Mouse (Mus musculus) neural tube, embryonic 11.5 days (tissue): ENCODE measurements around the gene Hsp90aa1. TPM values are rescaled to one million over a fixed set of nuclear protein-coding genes. Genes with fewer than 3 reads are reported as not detected.

Experiments used
- ATAC-seq: fragments of 200-750 bp; cut with Nextera tagmentation; 2 replicates; pipeline ENCODE4 v1.8.0; 2017; ENCODE audit warnings: moderate number of reproducible peaks, mild to moderate bottlenecking, moderate TSS enrichment, moderate library complexity; ENCODE audit not compliant: insufficient read depth, low FRiP score, low TSS enrichment
- DNase-seq: peaks from one replicate; pipeline ENCODE4 v3.0.0-alpha.2; 2015; ENCODE audit warnings: low spot score
- H3K27ac ChIP-seq: fragments of 300-500 bp; sonication (generic); 2 replicates; pipeline ENCODE4 v1.5.1; 2014; ENCODE audit warnings: low read depth, mild to moderate bottlenecking, low read length
- H3K27me3 ChIP-seq: fragments of 300-500 bp; sonication (generic); 2 replicates; pipeline ENCODE4 v1.6.1; 2014; ENCODE audit warnings: mild to moderate bottlenecking, low read length, mixed read lengths; ENCODE audit not compliant: control insufficient read depth, insufficient read depth
- H3K36me3 ChIP-seq: fragments of 300-500 bp; sonication (generic); 2 replicates; pipeline ENCODE4 v1.6.1; 2014; ENCODE audit warnings: mild to moderate bottlenecking, low read length, moderate library complexity, mixed read lengths; ENCODE audit not compliant: control insufficient read depth, insufficient read depth
- H3K4me1 ChIP-seq: fragments of 300-500 bp; sonication (generic); 2 replicates; pipeline ENCODE4 v1.6.1; 2014; ENCODE audit warnings: low read length, mixed read lengths; ENCODE audit not compliant: control insufficient read depth, insufficient read depth
- H3K4me2 ChIP-seq: fragments of 300-500 bp; sonication (generic); 2 replicates; pipeline ENCODE4 v1.6.1; 2014; ENCODE audit warnings: low read depth, mild to moderate bottlenecking, moderate library complexity
- H3K4me3 ChIP-seq: fragments of 300-500 bp; sonication (generic); 2 replicates; pipeline ENCODE4 v1.5.1; 2014; ENCODE audit warnings: low read depth, low read length
- H3K9ac ChIP-seq: fragments of 300-500 bp; sonication (generic); 2 replicates; pipeline ENCODE4 v1.6.1; 2014; ENCODE audit warnings: mild to moderate bottlenecking, low read length
- H3K9me3 ChIP-seq: fragments of 300-500 bp; sonication (generic); 2 replicates; pipeline ENCODE4 v1.6.1; 2016; ENCODE audit warnings: low read length; ENCODE audit not compliant: control insufficient read depth
- WGBS: fragments of 180-500 bp; shearing (Covaris S2); extraction: QIAGEN DNeasy Blood & Tissue Kit; methylation state at CpG from one replicate; pipeline ENCODE4 v1.1.7; 2014; 5-methylcytosine and 5-hydroxymethylcytosine counted together
- microRNA-seq: library from miRNA; unstranded; fragments of <30 nt; microRNA quantifications from one replicate; pipeline ENCODE4, GENCODE M21; 2016
- polyA plus RNA-seq: library from polyadenylated mRNA; unstranded; fragments of >200 nt; fragmentation: Nextera tagmentation; extraction: Ambion mirVana; gene quantifications from 2 replicates; pipeline ENCODE4 v1.2.1, GENCODE M21; 2014

Gene Hsp90aa1
- polyA plus RNA-seq, 1 experiment from 2014 or later: 1,445 TPM

- no peak for ATAC-seq
- no peak overlapping the region for H3K4me2 ChIP-seq
- no peak overlapping the region for H3K27ac ChIP-seq
- peaks cover 3% of the 10 kb centered on the region for H3K36me3 ChIP-seq
- no peaks in the 10 kb centered on the region for H3K9me3 ChIP-seq
- H3K4me3 ChIP-seq: no peak overlapping the region
- H3K4me1 ChIP-seq: no peaks in the 10 kb centered on the region
- 56% methylated on average over 3 of the region's 3 CpGs for WGBS
- H3K9ac ChIP-seq: no peak overlapping the region
- H3K27me3 ChIP-seq: no peaks in the 10 kb centered on the region
- no peak for DNase-seq
Measured at GRCm38 (mm10) chr12:110681878-110682277, 20.6 kb downstream of the Hsp90aa1 start.

- no peak for ATAC-seq
- WGBS: 71% methylated on average over 7 of the region's 7 CpGs
Measured at GRCm38 (mm10) chr12:110681191-110681590, 21.3 kb downstream of the Hsp90aa1 start.

GRCm38 (mm10) chr12:110674243-110674642, 28.3 kb downstream of the Hsp90aa1 start:
- 51% methylated on average over 5 of the region's 5 CpGs for WGBS
- Histone ChIP-seq H3K27me3 (no peaks in the 10 kb centered on the region), H3K36me3 (peaks cover 3% of the 10 kb centered on the region; the same call in 1 of the 2 replicates), H3K4me2 (no peak overlapping the region), H3K27ac (no peak overlapping the region), H3K4me1 (no peaks in the 10 kb centered on the region), H3K9ac (no peak overlapping the region), H3K4me3 (no peak overlapping the region), H3K9me3 (no peaks in the 10 kb centered on the region)
- DNase-seq (peak; percentile 29), ATAC-seq (no peak)

More at GRCm38 (mm10) chr12:110681191-110681590, 21.3 kb downstream of the Hsp90aa1 start:
- no peak for DNase-seq
- Histone ChIP-seq H3K36me3 (no peaks in the 10 kb centered on the region), H3K9me3 (no peaks in the 10 kb centered on the region), H3K4me3 (no peak overlapping the region), H3K27ac (no peak overlapping the region), H3K4me2 (no peak overlapping the region), H3K9ac (no peak overlapping the region), H3K27me3 (no peaks in the 10 kb centered on the region), H3K4me1 (no peaks in the 10 kb centered on the region)

- Histone ChIP-seq H3K4me1 (no peaks in the 10 kb centered on the region), H3K9me3 (no peaks in the 10 kb centered on the region), H3K36me3 (peaks cover 39% of the 10 kb centered on the region), H3K4me2 (no peak overlapping the region), H3K9ac (no peak overlapping the region), H3K4me3 (no peak overlapping the region), H3K27me3 (no peaks in the 10 kb centered on the region), H3K27ac (no peak overlapping the region)
- 90% methylated on average over 13 of the region's 13 CpGs for WGBS
- no peak for ATAC-seq
- DNase-seq: no peak
Measured at GRCm38 (mm10) chr12:110667466-110668077, 35.0 kb downstream of the Hsp90aa1 start.

GRCm38 (mm10) chr12:110661746-110662145, 40.8 kb downstream of the Hsp90aa1 start:
- Histone ChIP-seq H3K27ac (no peak overlapping the region), H3K4me1 (no peaks in the 10 kb centered on the region), H3K9ac (no peak overlapping the region), H3K36me3 (peaks cover 71% of the 10 kb centered on the region), H3K4me3 (no peak overlapping the region), H3K9me3 (no peaks in the 10 kb centered on the region), H3K27me3 (no peaks in the 10 kb centered on the region), H3K4me2 (no peak overlapping the region)
- DNase-seq (no peak), ATAC-seq (no peak)
- WGBS: 93% methylated on average over 14 of the region's 14 CpGs

GRCm38 (mm10) chr12:110651464-110651863, 51.1 kb downstream of the Hsp90aa1 start:
- Histone ChIP-seq H3K9me3 (no peaks in the 10 kb centered on the region), H3K4me1 (no peaks in the 10 kb centered on the region), H3K27ac (no peak overlapping the region), H3K4me3 (no peak overlapping the region), H3K9ac (no peak overlapping the region), H3K36me3 (peaks cover 72% of the 10 kb centered on the region), H3K4me2 (no peak overlapping the region), H3K27me3 (no peaks in the 10 kb centered on the region)
- DNase-seq (no peak), ATAC-seq (no peak)
- WGBS: 97% methylated on average over 17 of the region's 17 CpGs

GRCm38 (mm10) chr12:110650241-110650641, 52.3 kb downstream of the Hsp90aa1 start:
- no peak for ATAC-seq
- Histone ChIP-seq H3K4me1 (no peaks in the 10 kb centered on the region), H3K9ac (no peak overlapping the region), H3K4me2 (no peak overlapping the region), H3K4me3 (no peak overlapping the region), H3K36me3 (peaks cover 62% of the 10 kb centered on the region), H3K27me3 (no peaks in the 10 kb centered on the region), H3K9me3 (no peaks in the 10 kb centered on the region), H3K27ac (no peak overlapping the region)
- 86% methylated on average over 8 of the region's 8 CpGs for WGBS
- no peak for DNase-seq

Small RNAs within 50 kb of the gene (microRNA-seq; reads per million reads assigned to microRNA genes)
- gene Gm27299: not detected

Other genes starting within 250 kb of the Hsp90aa1 start
- 88.0 and 101 TPM in 2 replicates for gene Dync1h1, start 101.3 kb downstream of the Hsp90aa1 start, polyA plus RNA-seq
- not detected in 2 replicates for gene 1700001K19Rik, start 20.1 kb downstream of the Hsp90aa1 start, polyA plus RNA-seq
- 23.6 and 26.2 TPM in 2 replicates for gene Wdr20, start 35.2 kb upstream of the Hsp90aa1 start, polyA plus RNA-seq
- gene Mok, start 138.2 kb upstream of the Hsp90aa1 start, polyA plus RNA-seq: 9.0 and 11.3 TPM in 2 replicates
- gene Zfp839, start 147.5 kb upstream of the Hsp90aa1 start, polyA plus RNA-seq: 3.0 and 3.7 TPM in 2 replicates
- gene Cinp, start 186.4 kb upstream of the Hsp90aa1 start, polyA plus RNA-seq: 76.2 and 85.3 TPM in 2 replicates
- 5.5 and 6.1 TPM in 2 replicates for gene Tecpr2, start 186.5 kb upstream of the Hsp90aa1 start, polyA plus RNA-seq